Mouse (Mus musculus) heart, embryonic 15.5 days (tissue): ENCODE data around the gene Misp. TPM values are rescaled to one million over a fixed set of nuclear protein-coding genes. Genes with fewer than 3 reads are reported as not detected.

Source experiments
- ATAC-seq: fragments of 200-750 bp; cut with Nextera tagmentation; replicated peaks from 2 replicates; pipeline ENCODE4 v1.8.0; 2017; ENCODE audit warnings: low read depth, moderate TSS enrichment; ENCODE audit not compliant: insufficient number of reproducible peaks, insufficient read depth, low FRiP score
- H3K27ac ChIP-seq: fragments of 300-500 bp; sonication (generic); 2 replicates; pipeline ENCODE4 v1.5.1; 2015; ENCODE audit warnings: mild to moderate bottlenecking, inconsistent platforms
- H3K27me3 ChIP-seq: fragments of 300-500 bp; sonication (generic); 2 replicates; pipeline ENCODE4 v1.6.1; 2015; ENCODE audit warnings: inconsistent platforms
- H3K36me3 ChIP-seq: fragments of 300-500 bp; sonication (generic); 2 replicates; pipeline ENCODE4 v1.6.1; 2015; ENCODE audit warnings: mild to moderate bottlenecking, inconsistent platforms
- H3K4me1 ChIP-seq: fragments of 300-500 bp; sonication (generic); replicated peaks from 2 replicates; pipeline ENCODE4 v1.6.1; 2015; ENCODE audit warnings: inconsistent platforms
- H3K4me2 ChIP-seq: fragments of 300-500 bp; sonication (generic); 2 replicates; pipeline ENCODE4 v1.6.1; 2015; ENCODE audit warnings: inconsistent platforms, mild to moderate bottlenecking, moderate library complexity
- H3K4me3 ChIP-seq: fragments of 300-500 bp; sonication (generic); 2 replicates; pipeline ENCODE4 v1.5.1; 2015; ENCODE audit warnings: mild to moderate bottlenecking, inconsistent platforms
- H3K9ac ChIP-seq: fragments of 300-500 bp; sonication (generic); 2 replicates; pipeline ENCODE4 v1.6.1; 2015; ENCODE audit warnings: mild to moderate bottlenecking, inconsistent platforms
- H3K9me3 ChIP-seq: fragments of 300-500 bp; sonication (generic); replicated peaks from 2 replicates; pipeline ENCODE4 v1.6.1; 2016; ENCODE audit warnings: inconsistent platforms
- WGBS: fragments of 180-500 bp; shearing (Covaris S2); methylation state at CpG from one replicate; pipeline ENCODE4 v1.1.7; 2015; ENCODE audit warnings: mixed read lengths; 5-methylcytosine and 5-hydroxymethylcytosine counted together
- microRNA-seq: library from miRNA; unstranded; fragments of <30 nt; microRNA quantifications from one replicate; pipeline ENCODE4, GENCODE M21; 2016
- polyA plus RNA-seq: library from polyadenylated mRNA; unstranded; fragments of >200 nt; fragmentation: Nextera tagmentation; extraction: Ambion mirVana; gene quantifications from 2 replicates; pipeline ENCODE4 v1.2.1, GENCODE M21; 2015

Misp gene
- polyA plus RNA-seq, 1 experiment from 2014 or later: 0.81 TPM

DNA sequence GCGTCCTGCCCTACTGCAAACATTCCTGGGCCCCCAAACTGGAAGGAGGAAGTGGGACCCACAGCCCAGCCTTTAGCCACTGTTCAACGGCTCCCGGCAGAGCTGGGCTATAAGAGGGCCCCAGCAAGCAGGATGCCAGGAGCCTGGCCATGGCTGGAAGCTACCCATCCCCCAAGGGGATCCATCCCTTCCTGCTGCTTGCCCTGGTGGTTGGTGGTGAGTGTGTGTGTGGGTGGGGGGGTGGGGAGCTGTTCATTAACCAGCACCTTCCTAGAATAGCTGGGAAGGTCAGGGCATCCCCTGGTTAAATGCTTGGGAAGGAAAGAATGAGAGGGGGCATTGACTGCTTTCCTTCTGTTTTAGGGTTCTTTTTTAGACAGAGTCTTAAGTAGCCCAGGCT lies 58.7 kb downstream of the Misp start:
- H3K9me3 ChIP-seq: no peaks in the 10 kb centered on the region
- no peak for ATAC-seq
- WGBS: 33% methylated on average over 3 of the region's 3 CpGs
- H3K27me3 ChIP-seq: peaks cover 15% of the 10 kb centered on the region
- H3K4me1 ChIP-seq: peaks cover 38% of the 10 kb centered on the region
- H3K4me3 ChIP-seq: no peak overlapping the region
- H3K36me3 ChIP-seq: no peaks in the 10 kb centered on the region
- no peak overlapping the region for H3K4me2 ChIP-seq
- H3K27ac ChIP-seq: no peak overlapping the region
- H3K9ac ChIP-seq: no peak overlapping the region

Small RNA genes lying within 50 kb of the gene (microRNA-seq; reads per million reads assigned to microRNA genes)
- gene Mir6910: 1.1 reads per million

Other genes with a start within 250 kb of the Misp start
- not detected in 2 replicates for gene Theg, start 233.7 kb upstream of the Misp start, polyA plus RNA-seq
- not detected in 2 replicates for gene C2cd4c, start 207.0 kb upstream of the Misp start, polyA plus RNA-seq
- gene Shc2, start 183.1 kb upstream of the Misp start, polyA plus RNA-seq: 2.0 and 3.9 TPM in 2 replicates
- not detected in 2 replicates for gene Odf3l2, start 175.3 kb upstream of the Misp start, polyA plus RNA-seq
- gene Madcam1, start 156.4 kb upstream of the Misp start, polyA plus RNA-seq: 1.4 and 1.9 TPM in 2 replicates
- gene Tpgs1, start 151.6 kb upstream of the Misp start, polyA plus RNA-seq: 39.5 and 46.8 TPM in 2 replicates
- 86.7 and 98.4 TPM in 2 replicates for gene Cdc34, start 138.8 kb upstream of the Misp start, polyA plus RNA-seq
- gene Gzmm, start 132.0 kb upstream of the Misp start, polyA plus RNA-seq: 1.1 TPM in 2 replicates
- gene Bsg, start 116.5 kb upstream of the Misp start, polyA plus RNA-seq: 998 and 1,017 TPM in 2 replicates
- gene Hcn2, start 104.4 kb upstream of the Misp start, polyA plus RNA-seq: 0.08 and 0.09 TPM in 2 replicates
- 30.0 and 36.5 TPM in 2 replicates for gene Polrmt, start 74.4 kb upstream of the Misp start, polyA plus RNA-seq
- gene Fgf22, start 65.9 kb upstream of the Misp start, polyA plus RNA-seq: 0.06 and 0.16 TPM in 2 replicates
- gene Rnf126, start 54.0 kb upstream of the Misp start, polyA plus RNA-seq: 54.0 and 65.5 TPM in 2 replicates
- 29.0 and 30.9 TPM in 2 replicates for gene Fstl3, start 43.7 kb upstream of the Misp start, polyA plus RNA-seq
- gene Prss57, start 30.0 kb upstream of the Misp start, polyA plus RNA-seq: 0.49 and 5.1 TPM in 2 replicates
- gene Palm, start 27.4 kb upstream of the Misp start, polyA plus RNA-seq: 57.8 and 73.1 TPM in 2 replicates
- gene Ptbp1, start 33.4 kb downstream of the Misp start, polyA plus RNA-seq: 89.6 and 162 TPM in 2 replicates
- gene Prtn3, start 53.5 kb downstream of the Misp start, polyA plus RNA-seq: 1.1 and 3.0 TPM in 2 replicates
- gene Plppr3, start 53.6 kb downstream of the Misp start, polyA plus RNA-seq: 8.6 and 15.3 TPM in 2 replicates
- 0.25 and 2.0 TPM in 2 replicates for gene Elane, start 65.3 kb downstream of the Misp start, polyA plus RNA-seq
- not detected in 2 replicates for gene Cfd, start 69.9 kb downstream of the Misp start, polyA plus RNA-seq
- 34.8 and 45.7 TPM in 2 replicates for gene Med16, start 87.9 kb downstream of the Misp start, polyA plus RNA-seq
- 15.7 TPM in 1 of 2 replicates, not detected in the other for gene Gm26602, start 89.9 kb downstream of the Misp start, polyA plus RNA-seq
- gene Kiss1r, start 96.0 kb downstream of the Misp start, polyA plus RNA-seq: 0.34 and 0.51 TPM in 2 replicates
- 95.2 and 118 TPM in 2 replicates for gene R3hdm4, start 100.2 kb downstream of the Misp start, polyA plus RNA-seq
- gene Arid3a, start 106.1 kb downstream of the Misp start, polyA plus RNA-seq: 2.1 and 3.7 TPM in 2 replicates
- 56.7 and 66.6 TPM in 2 replicates for gene Wdr18, start 139.2 kb downstream of the Misp start, polyA plus RNA-seq
- 0.24 and 0.28 TPM in 2 replicates for gene Grin3b, start 149.7 kb downstream of the Misp start, polyA plus RNA-seq
- 16.2 and 19.6 TPM in 2 replicates for gene Tmem259, start 163.3 kb downstream of the Misp start, polyA plus RNA-seq
- 208 and 243 TPM in 2 replicates for gene Cnn2, start 167.6 kb downstream of the Misp start, polyA plus RNA-seq
- 2.1 and 3.9 TPM in 2 replicates for gene Abca7, start 175.5 kb downstream of the Misp start, polyA plus RNA-seq
- gene Arhgap45, start 195.7 kb downstream of the Misp start, polyA plus RNA-seq: 4.7 and 14.4 TPM in 2 replicates
- gene Polr2e, start 218.8 kb downstream of the Misp start, polyA plus RNA-seq: 115 and 136 TPM in 2 replicates
- gene Gpx4, start 226.2 kb downstream of the Misp start, polyA plus RNA-seq: 628 and 658 TPM in 2 replicates